Mouse (Mus musculus) kidney, postnatal 36 days (tissue): ENCODE measurements around the gene Tmem139.

Experiments used
- DNase-seq, 2 experiments: peaks; one replicate each; pipeline ENCODE4 v3.0.0; 2021 to 2022; ENCODE audit warnings: mixed read lengths in 2 of 2

The Tmem139 gene

GRCm38 (mm10) chr6:42282865-42283528, 21.2 kb downstream of the Tmem139 start:
- DNase-seq = no peak

- DNase-seq = no peak
These were observed 24.7 kb downstream of the Tmem139 start, which contains the start of gene Clcn1 for GRCm38 (mm10) chr6:42286448-42286847. Gene Clcn1 (plus strand): TSS chr6:42286685.

DNA sequence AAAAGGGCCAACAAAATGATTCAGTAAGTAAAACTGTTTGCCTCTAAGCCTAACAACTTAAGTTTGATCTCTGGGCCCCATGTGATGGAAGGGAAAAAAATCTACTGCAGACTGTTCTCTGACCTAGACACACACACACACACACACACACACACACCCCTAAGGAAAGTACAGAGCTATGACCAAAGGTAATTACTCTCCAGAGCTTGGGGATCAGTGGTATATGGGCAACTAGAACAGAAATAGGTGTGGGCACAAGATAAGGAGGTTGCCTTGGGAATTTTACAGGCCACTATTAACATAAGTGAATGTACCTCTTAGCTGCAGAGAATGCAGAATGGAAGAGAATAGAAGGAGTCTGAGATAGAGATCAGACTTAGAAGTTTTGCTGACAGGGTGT, 25.8 kb downstream of the Tmem139 start:
- DNase-seq = no peak

DNA sequence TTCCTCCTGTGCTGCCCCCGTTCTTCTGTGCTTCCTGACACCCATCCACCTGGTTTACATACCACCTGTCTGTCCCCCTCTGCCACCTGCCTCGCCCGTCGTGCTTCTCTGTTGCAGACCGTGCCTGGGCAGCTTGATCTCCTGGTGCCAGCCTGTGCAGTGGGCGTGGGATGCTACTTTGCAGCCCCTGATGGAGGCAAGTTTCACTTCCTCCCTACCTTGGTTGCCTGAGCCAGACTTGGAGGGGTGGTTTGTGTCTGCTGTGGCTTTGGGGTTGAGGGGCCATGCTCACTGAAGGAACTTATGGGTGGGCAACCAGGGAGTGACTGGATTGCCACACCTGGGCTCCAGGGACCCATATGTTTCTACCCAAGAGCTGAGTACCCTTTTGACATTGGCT, 31.6 kb downstream of the Tmem139 start:
- DNase-seq = no peak

GRCm38 (mm10) chr6:42295549-42296094, 33.9 kb downstream of the Tmem139 start:
- DNase-seq = no peak

DNA sequence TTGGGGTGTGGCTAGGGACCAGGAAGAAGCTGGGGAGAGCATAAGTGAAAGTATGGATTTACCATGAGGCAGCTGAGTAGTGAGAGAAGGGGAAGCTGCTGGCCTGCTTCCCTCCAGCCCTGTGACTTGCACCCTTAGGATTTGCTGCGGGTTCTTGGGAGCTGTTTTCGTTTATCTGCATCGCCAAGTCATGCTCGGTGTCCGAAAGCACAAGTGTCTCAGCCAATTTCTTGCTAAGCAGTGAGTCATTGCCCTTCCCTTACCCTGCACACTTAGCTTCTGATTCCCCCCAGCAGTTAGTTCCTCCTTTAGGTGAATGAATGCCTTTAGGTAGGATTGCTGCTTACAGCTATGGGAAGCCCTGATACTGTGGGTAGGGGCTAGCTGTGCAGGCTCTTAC, 37.6 kb downstream of the Tmem139 start:
- no peak for DNase-seq

- peak; percentile 11 to 48 for DNase-seq
These were observed 48.1 kb downstream of the Tmem139 start for GRCm38 (mm10) chr6:42309816-42310378.

DNA sequence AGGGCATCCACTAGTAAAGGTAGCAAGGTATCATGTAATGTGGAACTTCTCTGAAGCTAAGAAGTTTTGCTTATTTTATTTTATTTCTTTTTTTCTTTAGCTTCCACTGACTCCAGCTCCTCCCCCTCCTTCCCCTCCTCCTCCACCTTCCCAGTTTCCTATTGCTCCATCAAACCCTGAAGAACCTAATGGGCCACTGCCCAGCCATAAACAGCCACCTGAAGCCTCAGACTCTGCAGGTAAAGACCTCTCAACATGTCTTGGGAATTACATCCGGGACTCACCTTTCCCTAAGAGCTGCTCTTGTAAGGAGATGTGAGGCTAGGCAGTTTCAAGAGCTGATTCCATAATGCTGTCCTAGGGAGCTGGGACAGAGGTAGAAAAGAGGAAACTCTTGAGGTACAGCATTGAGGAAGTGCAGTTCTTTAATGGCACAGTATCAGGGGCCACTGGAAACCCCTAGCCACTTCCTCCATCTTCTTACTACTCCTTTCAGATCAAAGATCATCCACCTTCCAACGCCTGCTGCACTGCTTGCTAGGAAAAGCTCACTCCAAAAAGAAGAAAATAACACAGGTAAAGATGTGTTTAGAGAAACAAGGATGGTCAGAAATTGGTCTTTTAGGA, 48.8 kb downstream of the Tmem139 start:
- DNase-seq = no peak
